Mouse (Mus musculus): ENCODE measurements around the gene Cdk14.

DNA sequence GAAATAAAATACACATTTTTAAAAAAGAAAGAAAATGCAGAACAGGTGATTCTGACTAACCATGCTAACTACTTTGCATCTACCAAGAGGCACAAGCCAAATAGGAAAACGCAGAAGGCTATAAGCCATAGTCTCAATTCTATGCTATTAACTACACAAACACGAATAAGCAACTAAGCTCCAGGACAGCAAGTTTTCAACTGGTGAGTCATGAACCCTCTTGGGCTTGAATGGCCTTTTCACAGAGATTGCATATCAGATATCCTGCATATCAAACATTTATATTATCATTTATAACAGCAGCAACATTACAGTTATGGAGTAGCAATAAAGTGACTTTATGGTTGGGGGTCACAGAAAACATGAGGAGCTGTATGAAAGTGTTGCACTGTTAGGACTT lies 256.3 kb downstream of the Cdk14 start:
- TF ChIP-seq CTCF (IDR thresholded peaks at IDR 0.05; ENCODE audit: low read depth, low read length) (no peak), EP300 (IDR thresholded peaks at IDR 0.05; ENCODE audit: insufficient read depth, low read depth, low read length) (no peak)
